20 mouse cellular contexts compared by ENCODE assay signal in the genomic region with DNA sequence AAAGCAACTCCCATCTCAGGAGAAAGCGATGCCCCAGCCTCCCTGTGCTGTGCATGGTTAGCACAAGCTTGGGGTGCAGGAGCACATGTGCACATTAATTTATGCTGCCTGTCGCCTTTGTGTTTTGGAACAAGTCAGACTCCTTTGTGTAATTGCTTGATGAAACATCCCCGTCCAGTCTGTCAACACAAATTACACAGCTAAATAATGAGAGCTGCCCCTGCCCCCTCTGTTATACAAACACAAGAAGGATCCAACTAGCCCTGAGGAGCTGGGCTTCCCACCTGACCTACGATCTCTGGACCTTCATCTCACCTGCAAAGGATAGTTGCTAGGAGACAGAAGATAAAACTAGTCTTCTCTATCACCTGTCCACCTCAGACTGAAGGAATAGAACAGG.
DNase-seq lines count a peak whose midpoint lies in the region; ATAC-seq and TF ChIP-seq lines count a peak whose summit lies in the region.
"Had no signal": no experiment of that assay in that cellular context is flagged by ENCODE, and none has a peak within 500 bp of the region (broad histone marks: within the 10 kb centered on the region; RNA-seq: fewer than 3 reads in every experiment).

No protein-coding gene starts in this region.

- H3K27me3 ChIP-seq in kidney, postnatal 0 days (ENCODE audit: insufficient read depth, low read length): no peaks in the 10 kb centered on the region
- H3K27me3 ChIP-seq in hindbrain, embryonic 14.5 days (ENCODE audit: control insufficient read depth, insufficient read depth, low read length): no peaks in the 10 kb centered on the region
- H3K27me3 ChIP-seq in midbrain, embryonic 16.5 days (ENCODE audit: control insufficient read depth, insufficient read depth, low read depth, low read length): no peaks in the 10 kb centered on the region
- H3K27me3 ChIP-seq: limb, embryonic 13.5 days; liver, embryonic 15.5 days; stomach, embryonic 15.5 days had no signal

- no peak for ATAC-seq in kidney, postnatal 0 days (replicated peaks; ENCODE audit: low FRiP score, low read depth)
- ATAC-seq in hindbrain, embryonic 14.5 days (ENCODE audit: low FRiP score): no peak
- peak; percentile 60; the same call in 1 of the 2 replicates for ATAC-seq in midbrain, embryonic 16.5 days
- ATAC-seq: activated CD4-positive, CD25-positive, alpha-beta regulatory T cell, adult 4 months had no signal

- no peak overlapping the region for H3K4me2 ChIP-seq in kidney, postnatal 0 days (ENCODE audit: low read length)
- H3K4me2 ChIP-seq in hindbrain, embryonic 14.5 days (replicated peaks): no peak overlapping the region
- no peak overlapping the region for H3K4me2 ChIP-seq in midbrain, embryonic 16.5 days (ENCODE audit: low read length)
- H3K4me2 ChIP-seq: limb, embryonic 13.5 days; liver, embryonic 15.5 days; stomach, embryonic 15.5 days had no signal

- H3K36me3 ChIP-seq in kidney, postnatal 0 days (ENCODE audit: insufficient read depth, low read length): no peaks in the 10 kb centered on the region
- no peaks in the 10 kb centered on the region for H3K36me3 ChIP-seq in hindbrain, embryonic 14.5 days (replicated peaks; ENCODE audit: control insufficient read depth, insufficient read depth)
- no peaks in the 10 kb centered on the region for H3K36me3 ChIP-seq in midbrain, embryonic 16.5 days (ENCODE audit: control insufficient read depth, insufficient read depth, low read length)
- H3K36me3 ChIP-seq: heart, embryonic 10.5 days; limb, embryonic 13.5 days; liver, embryonic 15.5 days; stomach, embryonic 15.5 days had no signal

- H3K4me3 ChIP-seq in kidney, postnatal 0 days (replicated peaks; ENCODE audit: low read depth, low read length): no peak overlapping the region
- no peak overlapping the region for H3K4me3 ChIP-seq in hindbrain, embryonic 14.5 days (replicated peaks; ENCODE audit: low read length)
- H3K4me3 ChIP-seq in midbrain, embryonic 16.5 days (ENCODE audit: low read depth, low read length): no peak overlapping the region
- H3K4me3 ChIP-seq: heart, embryonic 10.5 days; layer of hippocampus, adult 2 months; left cerebral cortex, adult 2 months; limb, embryonic 13.5 days; liver, embryonic 15.5 days; stomach, embryonic 15.5 days had no signal

- no peak for TF ChIP-seq CTCF in kidney, postnatal 0 days (IDR thresholded peaks at IDR 0.05; ENCODE audit: low read depth)

- 27% methylated on average over 4 of the region's 4 CpGs for WGBS in kidney, postnatal 0 days
- WGBS in hindbrain, embryonic 14.5 days: 35% methylated on average over 4 of the region's 4 CpGs
- WGBS in midbrain, embryonic 16.5 days: 33% methylated on average over 4 of the region's 4 CpGs

- no peak overlapping the region for H3K27ac ChIP-seq in kidney, postnatal 0 days
- 0 out of 2 replicates have a peak overlapping the region, but pooled peaks have one; percentile 10 for H3K27ac ChIP-seq in hindbrain, embryonic 14.5 days
- H3K27ac ChIP-seq in midbrain, embryonic 16.5 days (ENCODE audit: low read length): no peak overlapping the region
- H3K27ac ChIP-seq: heart, embryonic 10.5 days; layer of hippocampus, adult 2 months; left cerebral cortex, adult 2 months; limb, embryonic 13.5 days; liver, embryonic 15.5 days; stomach, embryonic 15.5 days had no signal

- no peaks in the 10 kb centered on the region for H3K9me3 ChIP-seq in kidney, postnatal 0 days (replicated peaks; ENCODE audit: low read length)
- H3K9me3 ChIP-seq in hindbrain, embryonic 14.5 days (ENCODE audit: control insufficient read depth, low read length): no peaks in the 10 kb centered on the region
- H3K9me3 ChIP-seq in midbrain, embryonic 16.5 days (replicated peaks; ENCODE audit: control insufficient read depth, low read length, poor library complexity, severe bottlenecking): no peaks in the 10 kb centered on the region
- H3K9me3 ChIP-seq: heart, embryonic 10.5 days; limb, embryonic 13.5 days; liver, embryonic 15.5 days; stomach, embryonic 15.5 days had no signal

- no peaks in the 10 kb centered on the region for H3K4me1 ChIP-seq in kidney, postnatal 0 days (replicated peaks; ENCODE audit: insufficient read depth, low read length)
- no peaks in the 10 kb centered on the region for H3K4me1 ChIP-seq in hindbrain, embryonic 14.5 days (replicated peaks; ENCODE audit: control insufficient read depth, insufficient read depth, low read length)
- peaks cover 10% of the 10 kb centered on the region for H3K4me1 ChIP-seq in midbrain, embryonic 16.5 days (ENCODE audit: control insufficient read depth, insufficient read depth, low read length)
- H3K4me1 ChIP-seq: heart, embryonic 10.5 days; limb, embryonic 13.5 days; liver, embryonic 15.5 days; stomach, embryonic 15.5 days had no signal

- peak; percentile 3 for DNase-seq in embryo, embryonic 10 days (ENCODE audit: low spot score)
- no peak for DNase-seq in embryo, embryonic 11 days
- DNase-seq in kidney, postnatal 0 days (ENCODE audit: low spot score): peak; percentile 40
- DNase-seq in kidney, postnatal 4 days: no peak
- DNase-seq in hindbrain, embryonic 14.5 days (ENCODE audit: low spot score): no peak
- DNase-seq in Muller cell, postnatal 12 days (ENCODE audit: inconsistent ontology term): no peak
- no peak for DNase-seq in cerebellum, adult 18-20 months
- DNase-seq: cerebellum, postnatal 36 days; gastrocnemius, postnatal 25 days; heart, postnatal 14 days; kidney, adult 11 months; lung, postnatal 10 days had no signal

- H3K9ac ChIP-seq in kidney, postnatal 0 days (ENCODE audit: low read depth, low read length): no peak overlapping the region
- H3K9ac ChIP-seq in hindbrain, embryonic 14.5 days: no peak overlapping the region
- H3K9ac ChIP-seq in midbrain, embryonic 16.5 days (ENCODE audit: low read depth, low read length): no peak overlapping the region
- H3K9ac ChIP-seq: limb, embryonic 13.5 days; liver, embryonic 15.5 days; stomach, embryonic 15.5 days had no signal

Comparison
In these comparisons a context has a peak if more than half of its experiments do, and no peak if none do; other contexts are left out.
1. DNase-seq: peak in embryo, embryonic 10 days (single experiment) and kidney, postnatal 0 days (single experiment); none in embryo, embryonic 11 days (single experiment), kidney, postnatal 4 days (0 of 2), hindbrain, embryonic 14.5 days (single experiment), Muller cell, postnatal 12 days (single experiment) and cerebellum, adult 18-20 months (0 of 2).